In the genomic region with DNA sequence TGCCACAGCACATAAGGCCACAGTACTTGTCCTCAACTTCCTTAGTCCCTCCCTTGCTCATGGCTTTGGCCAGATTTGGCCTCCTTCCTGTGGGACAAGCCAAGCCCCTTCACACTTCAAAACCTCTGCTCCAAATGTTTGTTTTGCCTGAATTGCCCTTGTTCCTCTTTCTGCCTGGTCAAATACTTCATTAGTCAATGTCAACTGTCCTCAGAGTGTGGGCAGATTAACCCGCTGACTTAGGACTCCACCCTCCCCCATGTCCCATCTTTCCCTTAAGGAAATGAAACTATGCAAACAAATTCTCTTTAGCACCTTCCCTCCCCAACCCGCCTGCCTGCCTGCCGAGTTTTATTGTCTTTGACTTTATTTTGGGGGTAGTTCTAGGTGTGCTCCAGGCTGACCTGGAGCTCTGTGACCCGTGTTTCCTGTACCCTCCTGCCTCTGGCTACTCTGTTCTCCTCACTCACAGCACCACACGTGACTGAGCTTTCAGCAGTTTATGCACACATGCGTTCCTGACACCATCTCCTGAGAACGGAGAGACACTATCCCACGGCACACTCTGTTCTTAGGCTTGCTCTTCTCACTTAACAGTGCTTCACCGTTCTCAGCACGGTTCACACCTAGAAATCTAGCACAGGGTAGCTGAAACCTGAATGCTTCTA, we compare ENCODE assay signal across 10 mouse cellular contexts. TPM values are rescaled to one million over a fixed set of nuclear protein-coding genes. Genes with fewer than 3 reads are reported as not detected.
A peak's percentile ranks its signal among the peaks of the same experiment; 100 is the strongest.
DNase-seq lines count a peak whose midpoint lies in the region; ATAC-seq and TF ChIP-seq lines count a peak whose summit lies in the region.
"Had no signal": no experiment of that assay in that cellular context is flagged by ENCODE, and none has a peak within 500 bp of the region (broad histone marks: within the 10 kb centered on the region; RNA-seq: fewer than 3 reads in every experiment).

No protein-coding gene starts in this region.

- 55% methylated on average over 10 of the region's 10 CpGs for WGBS in heart, embryonic 15.5 days
- WGBS in heart, embryonic 10.5 days, result 59% methylated on average over 10 of the region's 10 CpGs
- WGBS in bone marrow, adult 2 months, result 15% methylated on average over 10 of the region's 10 CpGs

- ATAC-seq in heart, embryonic 15.5 days (replicated peaks; ENCODE audit: insufficient number of reproducible peaks, insufficient read depth, low FRiP score, low read depth), result no peak
- ATAC-seq in megakaryocyte-erythroid progenitor cell, adult 5-6 weeks (replicated peaks; ENCODE audit: low FRiP score, low TSS enrichment, poor library complexity, severe bottlenecking), result 0 out of 2 replicates have a peak, but pooled peaks have one; percentile 27
- ATAC-seq: forebrain, embryonic 14.5 days had no signal

- no peak for TF ChIP-seq CTCF in bone marrow, adult 2 months (IDR thresholded peaks at IDR 0.05; ENCODE audit: control insufficient read depth, insufficient read depth, low read length)
- TF ChIP-seq CTCF in layer of hippocampus, adult 2 months (conservative IDR thresholded peaks at IDR 0.05), result no peak

- no peak overlapping the region for H3K4me2 ChIP-seq in heart, embryonic 15.5 days

- H3K4me1 ChIP-seq in heart, embryonic 15.5 days (replicated peaks), result peaks cover 14% of the 10 kb centered on the region
- H3K4me1 ChIP-seq in heart, embryonic 10.5 days, result 0 out of 2 replicates have a peak, but pooled peaks cover 5% of the 10 kb centered on the region
- H3K4me1 ChIP-seq in bone marrow, adult 2 months (ENCODE audit: control insufficient read depth, insufficient read depth, low read length), result peaks cover 13% of the 10 kb centered on the region

- H3K27ac ChIP-seq in heart, embryonic 15.5 days, result peak overlapping the region; percentile 24; the same call in 1 of the 2 replicates
- no peak overlapping the region for H3K27ac ChIP-seq in heart, embryonic 10.5 days
- H3K27ac ChIP-seq in bone marrow, adult 2 months (ENCODE audit: control insufficient read depth, insufficient read depth, low read depth, low read length, poor library complexity), result peak overlapping the region; percentile 60
- H3K27ac ChIP-seq in layer of hippocampus, adult 2 months, result no peak overlapping the region
- H3K27ac ChIP-seq: heart, adult 2 months had no signal

- no peaks in the 10 kb centered on the region for H3K9me3 ChIP-seq in heart, embryonic 15.5 days (replicated peaks)
- no peaks in the 10 kb centered on the region for H3K9me3 ChIP-seq in heart, embryonic 10.5 days

- no peak overlapping the region for H3K4me3 ChIP-seq in heart, embryonic 15.5 days
- H3K4me3 ChIP-seq in heart, embryonic 10.5 days, result no peak overlapping the region
- no peak overlapping the region for H3K4me3 ChIP-seq in bone marrow, adult 2 months (replicated peaks; ENCODE audit: control insufficient read depth, low read depth, low read length)
- H3K4me3 ChIP-seq in layer of hippocampus, adult 2 months, result no peak overlapping the region
- H3K4me3 ChIP-seq: heart, adult 2 months had no signal

- no peak overlapping the region for H3K9ac ChIP-seq in heart, embryonic 15.5 days

- H3K27me3 ChIP-seq in heart, embryonic 15.5 days, result no peaks in the 10 kb centered on the region
- H3K27me3 ChIP-seq in heart, embryonic 10.5 days (ENCODE audit: insufficient read depth, poor library complexity, severe bottlenecking), result no peaks in the 10 kb centered on the region

- TF ChIP-seq POLR2A in bone marrow, adult 2 months (IDR thresholded peaks at IDR 0.05; ENCODE audit: borderline replicate concordance, control insufficient read depth, low read depth, low read length), result no peak

- no peak for DNase-seq in heart, embryonic 10.5 days (ENCODE audit: low spot score)
- peak; percentile 27 to 74 for DNase-seq in kidney, postnatal 25 days
- DNase-seq in right cerebral cortex, adult 2 months (ENCODE audit: low spot score in 2 of 2), result no peak
- DNase-seq in layer of hippocampus, adult 18-20 months (ENCODE audit: low spot score in 2 of 2), result no peak
- no peak for DNase-seq in layer of hippocampus, adult 2 months (ENCODE audit: low spot score in 2 of 2)

- H3K36me3 ChIP-seq in heart, embryonic 15.5 days, result peaks cover 61% of the 10 kb centered on the region
- H3K36me3 ChIP-seq in heart, embryonic 10.5 days, result peaks cover 82% of the 10 kb centered on the region

RNA-seq across cellular contexts. Expression of a gene that starts 23.7 kb away (rescaled TPM):
- 26.2 and 37.5 TPM in 2 replicates for polyA plus RNA-seq in heart, embryonic 15.5 days (2015; fragmentation: Nextera tagmentation; extraction: Ambion mirVana)
- 29.8 and 31.3 TPM in 2 replicates for polyA plus RNA-seq in heart, embryonic 10.5 days (2016; fragmentation: Nextera tagmentation; extraction: Ambion mirVana)
- 23.1 and 35.7 TPM in 2 replicates for polyA plus RNA-seq in bone marrow, adult 2 months (2011; ENCODE audit: insufficient read depth, insufficient read length, low replicate concordance, missing spikeins)
- 46.9 and 55.9 TPM in 2 replicates for total RNA-seq in megakaryocyte-erythroid progenitor cell, adult 5-6 weeks (2014; fragmentation: Nextera tagmentation)
- total RNA-seq in megakaryocyte-erythroid progenitor cell, adult 5-6 weeks (2017), result 12.6 and 13.5 TPM in 2 replicates
- 10 to 100 TPM; 53.2 to 58.7 TPM for total RNA-seq in layer of hippocampus, adult 18-20 months (2021)
- total RNA-seq in layer of hippocampus, adult 2 months (2021), result 10 to 100 TPM; 61.0 to 65.9 TPM

RNA-seq across cellular contexts. Expression of a gene that starts 24.2 kb away (rescaled TPM):
- polyA plus RNA-seq in heart, embryonic 15.5 days (2015; fragmentation: Nextera tagmentation; extraction: Ambion mirVana), result 48.2 and 61.0 TPM in 2 replicates
- 56.5 and 59.1 TPM in 2 replicates for polyA plus RNA-seq in heart, embryonic 10.5 days (2016; fragmentation: Nextera tagmentation; extraction: Ambion mirVana)
- polyA plus RNA-seq in bone marrow, adult 2 months (2011; ENCODE audit: insufficient read depth, insufficient read length, low replicate concordance, missing spikeins), result 24.0 and 38.4 TPM in 2 replicates
- total RNA-seq in megakaryocyte-erythroid progenitor cell, adult 5-6 weeks (2014; fragmentation: Nextera tagmentation), result 53.6 and 64.2 TPM in 2 replicates
- total RNA-seq in megakaryocyte-erythroid progenitor cell, adult 5-6 weeks (2017), result 35.7 and 37.9 TPM in 2 replicates
- 10 to 100 TPM; 28.2 to 33.3 TPM for total RNA-seq in layer of hippocampus, adult 18-20 months (2021)
- 10 to 100 TPM; 36.8 to 38.6 TPM for total RNA-seq in layer of hippocampus, adult 2 months (2021)

RNA-seq across cellular contexts. Expression of a gene that starts 53.5 kb away (rescaled TPM):
- 17.5 and 41.6 TPM in 2 replicates for polyA plus RNA-seq in heart, embryonic 15.5 days (2015; fragmentation: Nextera tagmentation; extraction: Ambion mirVana)
- 1.7 and 7.0 TPM in 2 replicates for polyA plus RNA-seq in heart, embryonic 10.5 days (2016; fragmentation: Nextera tagmentation; extraction: Ambion mirVana)
- 3.2 TPM in 1 of 2 replicates, not detected in the other for polyA plus RNA-seq in bone marrow, adult 2 months (2011; ENCODE audit: insufficient read depth, insufficient read length, low replicate concordance, missing spikeins)
- total RNA-seq in megakaryocyte-erythroid progenitor cell, adult 5-6 weeks (2014; fragmentation: Nextera tagmentation), result not detected in 2 replicates
- not detected in 2 replicates for total RNA-seq in megakaryocyte-erythroid progenitor cell, adult 5-6 weeks (2017)
- total RNA-seq in layer of hippocampus, adult 18-20 months (2021), result not detected
- total RNA-seq in layer of hippocampus, adult 2 months (2021), result not detected

Comparison
In these comparisons a context has a peak if more than half of its experiments do, and no peak if none do; other contexts are left out.
1. H3K27ac ChIP-seq: peak in heart, embryonic 15.5 days (single experiment) and bone marrow, adult 2 months (single experiment); none in heart, embryonic 10.5 days (single experiment) and layer of hippocampus, adult 2 months (single experiment).
2. DNase-seq: peak in kidney, postnatal 25 days (2 of 2); none in heart, embryonic 10.5 days (single experiment), right cerebral cortex, adult 2 months (0 of 2), layer of hippocampus, adult 18-20 months (0 of 2) and layer of hippocampus, adult 2 months (0 of 2).